Comparison of ENCODE assay signal across 9 mouse cellular contexts in genomic region chr3:69208441-69209309, GRCm38 (mm10). TPM values are rescaled to one million over a fixed set of nuclear protein-coding genes. Genes with fewer than 3 reads are reported as not detected.
DNase-seq lines count a peak whose midpoint lies in the region; ATAC-seq lines count a peak whose summit lies in the region.
"Had no signal": no experiment of that assay in that cellular context is flagged by ENCODE, and none has a peak within 500 bp of the region (broad histone marks: within the 10 kb centered on the region; RNA-seq: fewer than 3 reads in every experiment).

No protein-coding gene starts in this region.

- 59% methylated on average over 12 of the region's 12 CpGs for WGBS in heart, embryonic 12.5 days
- 51% methylated on average over 12 of the region's 12 CpGs for WGBS in heart, embryonic 16.5 days

- DNase-seq in heart, adult 9 months (ENCODE audit: low spot score in 2 of 2) = no peak
- DNase-seq in 3T3-L1 (ENCODE audit: low read depth, low spot score) (peak; percentile 74), R1 (ENCODE audit: low read depth, low spot score) (peak; percentile 71)
- DNase-seq in layer of hippocampus, adult 18-20 months (ENCODE audit: low spot score in 2 of 2) = no peak
- no peak for DNase-seq in cerebellum, postnatal 4 days (ENCODE audit: low spot score in 2 of 2)

- peaks cover 7% of the 10 kb centered on the region for H3K4me1 ChIP-seq in heart, embryonic 12.5 days (replicated peaks)
- peaks cover 11% of the 10 kb centered on the region for H3K4me1 ChIP-seq in heart, embryonic 16.5 days (ENCODE audit: control insufficient read depth, insufficient read depth, low read length)
- peaks cover 52% of the 10 kb centered on the region for H3K4me1 ChIP-seq in megakaryocyte, embryonic 14.5 days

- no peak overlapping the region for H3K4me3 ChIP-seq in heart, embryonic 12.5 days
- no peak overlapping the region for H3K4me3 ChIP-seq in heart, embryonic 16.5 days (ENCODE audit: low read length)
- peak overlapping the region; percentile 56 for H3K4me3 ChIP-seq in megakaryocyte, embryonic 14.5 days (replicated peaks)
- H3K4me3 ChIP-seq: erythroblast, embryonic 14.5 days had no signal

- peak; percentile 29; the same call in 1 of the 2 replicates for ATAC-seq in heart, embryonic 12.5 days (ENCODE audit: insufficient number of reproducible peaks, low FRiP score)
- peak; percentile 75 for ATAC-seq in heart, embryonic 16.5 days (replicated peaks; ENCODE audit: extremely low read depth, insufficient read depth, low FRiP score)

- no peak overlapping the region for H3K27ac ChIP-seq in heart, embryonic 12.5 days (ENCODE audit: poor library complexity, severe bottlenecking)
- no peak overlapping the region for H3K27ac ChIP-seq in heart, embryonic 16.5 days (ENCODE audit: low read length)

- H3K27me3 ChIP-seq in heart, embryonic 12.5 days (replicated peaks) = no peaks in the 10 kb centered on the region
- no peaks in the 10 kb centered on the region for H3K27me3 ChIP-seq in heart, embryonic 16.5 days (ENCODE audit: control insufficient read depth, insufficient read depth, low read length)
- H3K27me3 ChIP-seq in megakaryocyte, embryonic 14.5 days (replicated peaks) = no peaks in the 10 kb centered on the region

- H3K9me3 ChIP-seq in heart, embryonic 12.5 days (replicated peaks) = no peaks in the 10 kb centered on the region
- H3K9me3 ChIP-seq in heart, embryonic 16.5 days (replicated peaks; ENCODE audit: control insufficient read depth, low read length) = no peaks in the 10 kb centered on the region
- no peaks in the 10 kb centered on the region for H3K9me3 ChIP-seq in megakaryocyte, embryonic 14.5 days

- H3K36me3 ChIP-seq in heart, embryonic 12.5 days = no peaks in the 10 kb centered on the region
- H3K36me3 ChIP-seq in heart, embryonic 16.5 days (ENCODE audit: control insufficient read depth, insufficient read depth) = no peaks in the 10 kb centered on the region
- H3K36me3 ChIP-seq in megakaryocyte, embryonic 14.5 days (replicated peaks; ENCODE audit: low read length) = no peaks in the 10 kb centered on the region

- H3K4me2 ChIP-seq in heart, embryonic 12.5 days = no peak overlapping the region
- no peak overlapping the region for H3K4me2 ChIP-seq in heart, embryonic 16.5 days (ENCODE audit: low read depth, low read length)

- no peak overlapping the region for H3K9ac ChIP-seq in heart, embryonic 12.5 days
- H3K9ac ChIP-seq in heart, embryonic 16.5 days (ENCODE audit: low read length) = no peak overlapping the region

RNA-seq across cellular contexts. Expression of gene Arl14, which starts 13.5 kb away (rescaled TPM):
- polyA plus RNA-seq in heart, embryonic 12.5 days (2016; fragmentation: Nextera tagmentation; extraction: Ambion mirVana) = not detected in 2 replicates
- polyA plus RNA-seq in heart, embryonic 16.5 days (2015; fragmentation: Nextera tagmentation; extraction: Ambion mirVana) = not detected in 2 replicates
- polyA plus RNA-seq in megakaryocyte, embryonic 14.5 days (2012; ENCODE audit: insufficient read depth, low replicate concordance) = not detected in 2 replicates
- total RNA-seq in layer of hippocampus, adult 18-20 months (2021) = not detected
- polyA plus RNA-seq: erythroblast, embryonic 14.5 days had no signal

Comparison
In these comparisons a context has a peak if more than half of its experiments do, and no peak if none do; other contexts are left out.
1. DNase-seq: peak in 3T3-L1 (single experiment) and R1 (single experiment); none in heart, adult 9 months (0 of 2), layer of hippocampus, adult 18-20 months (0 of 2) and cerebellum, postnatal 4 days (0 of 2).